Mouse (Mus musculus): Measurements from ENCODE around the gene Capza2.

DNA sequence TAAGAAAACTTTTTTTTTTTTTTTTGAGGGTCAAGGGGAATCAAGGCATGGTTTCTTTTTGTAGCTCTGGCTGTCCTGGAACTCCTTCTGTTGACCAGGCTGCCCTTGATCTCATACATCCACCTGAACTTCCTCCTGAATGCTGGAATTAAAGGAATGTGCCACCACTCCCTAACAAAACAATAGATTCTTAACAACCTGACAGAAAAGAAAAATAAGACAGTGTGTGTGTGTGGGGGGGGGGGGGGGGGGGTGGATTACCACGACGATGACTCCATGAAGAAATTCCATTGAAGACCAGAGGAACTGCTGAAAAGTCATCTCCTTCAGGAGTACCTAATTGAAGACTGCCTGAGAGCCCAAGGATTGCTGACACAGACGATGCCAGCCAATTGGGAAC is 14.6 kb upstream of the Capza2 start:
- TF ChIP-seq CTCF (IDR thresholded peaks at IDR 0.05; ENCODE audit: borderline replicate concordance, extremely low read depth, insufficient read depth, insufficient read length) (no peak), POLR2A (IDR thresholded peaks at IDR 0.05; ENCODE audit: borderline replicate concordance, extremely low read depth, insufficient read depth, insufficient read length, poor library complexity, severe bottlenecking) (no peak)

All from brain, embryonic 14.5 days (tissue).